Mouse (Mus musculus): ENCODE data around the gene Pyroxd2. TPM values are rescaled to one million over a fixed set of nuclear protein-coding genes. Genes with fewer than 3 reads are reported as not detected.

Pyroxd2 gene
- polyA plus RNA-seq, 1 experiment from 2014 or later, result 0.88 TPM

Other genes starting within 250 kb of the Pyroxd2 start
- gene R3hcc1l, start 234.0 kb downstream of the Pyroxd2 start, polyA plus RNA-seq (2014; fragmentation: Nextera tagmentation; extraction: Ambion mirVana), result 23.4 and 24.7 TPM in 2 replicates
- gene Loxl4, start 140.0 kb downstream of the Pyroxd2 start, polyA plus RNA-seq (2014; fragmentation: Nextera tagmentation; extraction: Ambion mirVana), result 0.20 and 0.37 TPM in 2 replicates
- 9.7 and 10.6 TPM in 2 replicates for gene Hps1, start 27.2 kb upstream of the Pyroxd2 start, polyA plus RNA-seq (2014; fragmentation: Nextera tagmentation; extraction: Ambion mirVana)

Data from hindbrain, embryonic 11.5 days (tissue).